Mouse (Mus musculus) megakaryocyte, embryonic 14.5 days (primary cell): ENCODE results near the gene Bbs2.

ENCODE experiments used
- FLI1 ChIP-seq: IDR thresholded peaks from 2 replicates; pipeline ENCODE4 v1.6.1; 2012; ENCODE audit warnings: low read length, inconsistent platforms, mixed read lengths
- GATA1 ChIP-seq: IDR thresholded peaks from 3 replicates; pipeline ENCODE4 v1.6.1; 2012; ENCODE audit warnings: mixed read lengths, low read length, inconsistent platforms, borderline replicate concordance

GRCm38 (mm10) chr8:94052696-94053095 is 46.0 kb downstream of the Bbs2 start:
- TF ChIP-seq GATA1 = no peak
- TF ChIP-seq FLI1 = no peak
